Mouse (Mus musculus) intestine, embryonic 14.5 days (tissue): ENCODE data around the gene Nucks1. TPM values are rescaled to one million over a fixed set of nuclear protein-coding genes. Genes with fewer than 3 reads are reported as not detected.

Source experiments
- ATAC-seq: fragments of 200-750 bp; cut with Nextera tagmentation; replicated peaks from 2 replicates; pipeline ENCODE4 v1.8.0; 2017; ENCODE audit warnings: low read depth, moderate number of reproducible peaks, moderate TSS enrichment, moderate library complexity; ENCODE audit not compliant: low FRiP score, low TSS enrichment
- DNase-seq: peaks from one replicate; pipeline ENCODE4 v3.0.0-alpha.2; 2018; ENCODE audit warnings: low spot score
- H3K27ac ChIP-seq: fragments of 300-500 bp; sonication (generic); 2 replicates; pipeline ENCODE4 v1.5.1; 2014; ENCODE audit warnings: low read depth, mild to moderate bottlenecking, control low read depth
- H3K27me3 ChIP-seq: fragments of 300-500 bp; sonication (generic); replicated peaks from 2 replicates; pipeline ENCODE4 v1.6.1; 2014; ENCODE audit warnings: low read length, control low read depth; ENCODE audit not compliant: control insufficient read depth, insufficient read depth
- H3K36me3 ChIP-seq: fragments of 300-500 bp; sonication (generic); 2 replicates; pipeline ENCODE4 v1.6.1; 2014; ENCODE audit warnings: low read length, control low read depth; ENCODE audit not compliant: control insufficient read depth, insufficient read depth
- H3K4me1 ChIP-seq: fragments of 300-500 bp; sonication (generic); replicated peaks from 2 replicates; pipeline ENCODE4 v1.6.1; 2014; ENCODE audit warnings: low read length, control low read depth, mixed read lengths; ENCODE audit not compliant: control insufficient read depth, insufficient read depth
- H3K4me2 ChIP-seq: fragments of 300-500 bp; sonication (generic); 2 replicates; pipeline ENCODE4 v1.6.1; 2014; ENCODE audit warnings: low read length
- H3K4me3 ChIP-seq: fragments of 300-500 bp; sonication (generic); 2 replicates; pipeline ENCODE4 v1.5.1; 2014; ENCODE audit warnings: low read depth, low read length, control low read depth, mixed read lengths
- H3K9ac ChIP-seq: fragments of 300-500 bp; sonication (generic); 2 replicates; pipeline ENCODE4 v1.6.1; 2014; ENCODE audit warnings: mild to moderate bottlenecking, low read length
- H3K9me3 ChIP-seq: fragments of 300-500 bp; sonication (generic); 2 replicates; pipeline ENCODE4 v1.6.1; 2016; ENCODE audit warnings: low read length, control low read depth; ENCODE audit not compliant: control insufficient read depth
- WGBS: fragments of 180-500 bp; shearing (Covaris S2); extraction: QIAGEN DNeasy Blood & Tissue Kit; methylation state at CpG from one replicate; pipeline ENCODE4 v1.1.7; 2014; 5-methylcytosine and 5-hydroxymethylcytosine counted together
- polyA plus RNA-seq: library from polyadenylated mRNA; unstranded; fragments of >200 nt; fragmentation: Nextera tagmentation; extraction: Ambion mirVana; gene quantifications from 2 replicates; pipeline ENCODE4 v1.2.1, GENCODE M21; 2014

Nucks1 gene
- polyA plus RNA-seq, 1 experiment from 2014 or later, result 52.5 TPM

DNA sequence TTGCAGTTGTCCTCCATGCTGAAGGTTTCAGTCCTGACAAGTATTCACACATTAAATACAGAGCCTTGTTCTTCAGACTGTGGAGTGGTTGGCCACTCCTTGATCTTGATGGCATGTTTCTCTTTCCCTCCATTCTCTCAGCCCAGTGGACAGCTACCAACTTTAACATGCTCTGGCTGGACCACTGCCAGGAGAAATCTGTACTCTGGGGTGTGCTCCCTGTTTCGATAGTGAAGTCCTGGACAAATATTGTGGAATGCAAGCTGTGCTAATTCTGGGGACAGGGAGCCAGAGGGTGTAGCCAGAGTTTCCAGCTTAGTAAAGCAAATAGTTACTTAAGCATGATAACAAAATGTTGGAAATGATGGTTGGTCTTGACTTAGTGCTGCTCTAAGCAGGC, 28.5 kb downstream of the Nucks1 start:
- Histone ChIP-seq H3K9ac (no peak overlapping the region), H3K4me3 (no peak overlapping the region), H3K4me1 (no peaks in the 10 kb centered on the region), H3K27ac (no peak overlapping the region), H3K27me3 (no peaks in the 10 kb centered on the region), H3K36me3 (peaks cover 26% of the 10 kb centered on the region), H3K4me2 (no peak overlapping the region), H3K9me3 (no peaks in the 10 kb centered on the region)
- DNase-seq (no peak), ATAC-seq (peak; percentile 48; the same call in 1 of the 2 replicates)
- 57% methylated on average over 1 of the region's 1 CpGs for WGBS

DNA sequence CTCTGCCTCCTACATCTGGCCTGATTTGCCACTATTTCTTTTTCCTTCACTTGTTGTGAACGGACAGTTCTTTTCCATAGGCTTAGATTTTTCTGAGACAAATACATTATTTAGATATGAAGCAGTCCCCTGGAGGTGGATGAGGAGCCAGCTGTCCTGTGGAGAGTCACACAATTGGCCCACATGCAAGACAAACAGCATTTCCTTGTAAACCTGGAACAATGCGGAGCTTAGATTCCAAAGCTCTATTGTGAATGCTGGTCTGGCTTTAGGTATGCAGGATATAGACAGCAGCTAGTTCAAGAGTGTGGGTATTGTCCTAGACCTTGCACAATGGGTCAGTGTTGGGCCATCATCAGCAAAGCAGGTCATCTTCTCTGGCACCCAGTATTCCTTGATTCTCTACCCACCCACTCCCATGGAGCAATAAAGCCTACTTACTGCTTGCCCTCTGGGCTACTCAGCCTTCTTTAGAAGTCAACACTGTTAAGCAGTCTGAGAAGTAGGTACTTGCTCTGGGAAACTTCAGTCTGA, 30.4 kb downstream of the Nucks1 start:
- H3K27ac ChIP-seq, result no peak overlapping the region
- DNase-seq (no peak), ATAC-seq (no peak)
- no peaks in the 10 kb centered on the region for H3K27me3 ChIP-seq
- H3K36me3 ChIP-seq, result peaks cover 8% of the 10 kb centered on the region; the same call in 1 of the 2 replicates
- 75% methylated on average over 2 of the region's 2 CpGs for WGBS
- H3K9me3 ChIP-seq, result no peaks in the 10 kb centered on the region
- no peak overlapping the region for H3K9ac ChIP-seq
- H3K4me1 ChIP-seq, result no peaks in the 10 kb centered on the region
- H3K4me2 ChIP-seq, result no peak overlapping the region
- no peak overlapping the region for H3K4me3 ChIP-seq

DNA sequence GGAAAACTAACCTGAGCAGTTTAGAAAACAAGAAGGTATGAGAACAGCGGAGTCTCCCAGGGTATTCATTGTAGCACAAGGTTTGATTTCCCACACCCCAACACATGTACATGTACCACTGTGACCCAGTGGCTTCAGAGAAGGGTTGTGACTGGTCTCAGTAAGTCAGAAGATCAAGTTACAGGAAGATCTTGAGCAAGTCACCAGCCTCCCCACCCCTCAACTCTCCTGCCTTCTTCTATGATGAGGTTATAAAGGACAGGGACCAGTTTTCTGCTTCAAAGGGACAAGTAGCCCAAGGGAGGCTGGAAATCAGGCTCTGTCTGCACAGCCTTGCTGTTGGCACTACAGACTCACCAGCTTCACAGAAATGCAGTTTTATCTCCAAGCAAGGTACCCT, 31.2 kb downstream of the Nucks1 start:
- H3K4me2 ChIP-seq, result no peak overlapping the region
- no peaks in the 10 kb centered on the region for H3K27me3 ChIP-seq
- H3K27ac ChIP-seq, result no peak overlapping the region
- 97% methylated on average over 1 of the region's 1 CpGs for WGBS
- ATAC-seq, result no peak
- H3K4me1 ChIP-seq, result no peaks in the 10 kb centered on the region
- H3K4me3 ChIP-seq, result no peak overlapping the region
- peaks cover 8% of the 10 kb centered on the region; the same call in 1 of the 2 replicates for H3K36me3 ChIP-seq
- no peak overlapping the region for H3K9ac ChIP-seq
- no peak for DNase-seq
- no peaks in the 10 kb centered on the region for H3K9me3 ChIP-seq

DNA sequence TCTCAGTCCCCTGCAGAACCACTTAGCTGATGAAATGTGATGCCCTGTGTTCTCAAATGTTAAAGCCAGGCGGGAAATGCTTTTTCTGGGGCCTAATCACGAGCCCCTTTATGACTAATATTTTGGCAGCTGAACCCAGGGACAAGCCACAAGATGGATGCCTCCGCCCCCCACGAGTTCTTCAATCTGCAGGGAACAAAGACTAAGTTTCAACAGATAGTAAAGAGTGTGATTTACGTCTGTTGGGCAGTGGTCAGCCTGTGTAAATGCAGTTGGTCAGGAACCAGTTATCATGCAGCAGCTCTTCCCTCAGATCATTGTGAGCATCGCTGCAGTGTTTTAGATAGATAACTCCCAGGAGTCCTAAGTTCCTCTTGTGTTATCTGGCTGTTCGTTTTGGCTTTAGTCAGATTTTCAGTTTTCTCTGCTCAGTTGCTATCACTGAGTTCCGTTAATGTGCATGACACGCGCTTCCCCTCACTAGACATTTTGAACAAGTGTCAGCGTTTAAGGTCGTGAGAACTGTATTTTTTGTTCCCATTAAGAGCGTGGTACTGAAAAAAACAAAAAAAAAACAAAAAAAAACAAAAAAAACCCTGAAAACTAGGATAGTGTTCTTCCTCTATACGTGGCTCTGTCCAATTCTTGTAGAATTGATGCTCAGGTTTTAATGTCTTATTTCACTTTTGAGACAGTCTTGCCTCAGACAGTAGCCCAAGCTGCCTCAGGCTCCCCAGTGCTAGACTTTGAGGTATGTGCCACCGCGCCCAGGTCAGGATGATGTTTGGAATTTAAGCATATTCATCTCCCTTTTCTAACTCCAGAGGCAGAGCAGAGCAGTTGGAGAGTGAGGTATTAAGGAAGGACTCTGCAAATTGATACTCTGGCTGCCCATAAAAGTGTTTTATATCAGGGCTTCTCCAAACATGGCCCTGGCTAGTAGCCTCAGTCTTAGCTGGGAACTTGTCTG, 32.6 kb downstream of the Nucks1 start:
- Histone ChIP-seq H3K27ac (no peak overlapping the region), H3K36me3 (no peaks in the 10 kb centered on the region), H3K27me3 (no peaks in the 10 kb centered on the region), H3K9ac (no peak overlapping the region), H3K4me3 (no peak overlapping the region), H3K4me1 (no peaks in the 10 kb centered on the region), H3K9me3 (no peaks in the 10 kb centered on the region), H3K4me2 (no peak overlapping the region)
- no peak for ATAC-seq
- DNase-seq, result no peak
- 55% methylated on average over 16 of the region's 16 CpGs for WGBS

DNA sequence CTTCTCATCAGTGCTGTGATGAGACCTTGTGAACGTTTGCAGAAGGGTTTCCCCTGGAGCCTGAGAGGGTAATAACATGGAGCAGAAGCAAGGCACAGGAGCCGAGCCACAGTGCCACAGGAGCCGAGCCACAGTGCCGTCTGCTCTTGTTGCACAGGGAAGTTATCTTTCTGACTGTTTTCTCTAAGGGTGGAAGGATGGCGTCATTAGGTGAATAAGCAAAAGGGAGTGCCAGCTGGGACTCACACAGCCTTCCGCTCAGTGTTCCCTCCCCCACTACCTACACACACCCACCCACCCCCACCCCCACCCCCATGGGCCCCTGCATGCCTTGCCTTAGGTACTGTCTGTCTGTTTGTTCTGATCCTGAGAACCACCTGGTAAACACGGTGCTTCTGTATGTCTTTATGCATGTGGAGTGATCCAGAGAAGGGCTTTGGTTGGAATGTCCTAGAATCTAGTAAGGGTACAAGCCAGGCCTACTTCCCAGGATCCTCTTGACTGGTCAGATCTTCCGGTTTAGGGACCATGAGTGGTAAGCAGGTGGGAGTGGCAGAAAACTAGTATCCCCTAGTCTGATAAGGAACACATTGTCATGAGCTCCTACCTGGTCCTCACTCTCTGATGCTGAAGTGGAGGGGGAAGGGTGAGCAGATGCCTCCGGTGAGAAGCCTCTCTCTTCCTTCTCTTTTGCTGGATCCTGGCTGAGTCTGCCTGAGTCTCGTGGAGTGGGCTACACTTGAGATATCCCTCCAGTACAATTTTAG, 35.5 kb downstream of the Nucks1 start:
- Histone ChIP-seq H3K9ac (no peak overlapping the region), H3K27me3 (no peaks in the 10 kb centered on the region), H3K36me3 (no peaks in the 10 kb centered on the region), H3K4me2 (no peak overlapping the region), H3K27ac (no peak overlapping the region), H3K9me3 (no peaks in the 10 kb centered on the region), H3K4me3 (no peak overlapping the region), H3K4me1 (no peaks in the 10 kb centered on the region)
- no peak for DNase-seq
- WGBS, result 37% methylated on average over 10 of the region's 10 CpGs
- ATAC-seq, result peak; percentile 53; the same call in 1 of the 2 replicates

DNA sequence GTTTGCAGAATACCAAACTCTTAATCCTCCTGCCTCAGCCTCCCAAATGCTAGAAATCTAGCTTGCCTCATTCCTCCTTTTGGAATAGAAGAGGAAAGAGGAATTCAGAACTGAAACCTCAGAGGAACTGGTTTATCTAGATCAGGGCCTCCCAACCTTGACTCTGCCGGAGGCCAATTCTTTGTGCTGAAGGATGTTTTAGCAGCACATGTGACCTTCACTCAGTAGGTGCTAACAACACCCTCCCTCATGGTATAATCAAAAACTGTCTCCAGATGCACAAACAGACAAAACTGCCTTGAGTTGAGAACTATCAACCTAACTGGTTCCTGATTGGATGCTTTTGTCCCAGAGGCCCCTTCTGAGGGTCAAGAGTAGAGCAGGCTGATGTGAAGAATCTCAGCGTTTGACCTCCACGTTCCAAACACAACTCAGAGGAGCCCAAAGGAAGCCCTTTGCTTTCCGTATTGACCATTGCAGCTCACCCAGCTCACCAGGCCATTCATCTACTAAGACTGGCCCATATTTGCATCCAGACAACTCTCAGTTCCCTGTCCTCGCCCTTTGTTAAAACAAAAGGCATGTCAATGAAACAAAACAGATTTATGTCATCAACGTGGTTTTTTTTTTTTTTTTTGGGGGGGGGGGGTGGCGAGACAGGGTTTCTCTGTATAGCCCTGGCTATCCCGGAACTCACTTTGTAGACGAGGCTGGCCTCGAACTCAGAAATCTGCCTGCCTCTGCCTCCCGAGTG, 36.3 kb downstream of the Nucks1 start:
- no peaks in the 10 kb centered on the region for H3K4me1 ChIP-seq
- ATAC-seq, result no peak

DNA sequence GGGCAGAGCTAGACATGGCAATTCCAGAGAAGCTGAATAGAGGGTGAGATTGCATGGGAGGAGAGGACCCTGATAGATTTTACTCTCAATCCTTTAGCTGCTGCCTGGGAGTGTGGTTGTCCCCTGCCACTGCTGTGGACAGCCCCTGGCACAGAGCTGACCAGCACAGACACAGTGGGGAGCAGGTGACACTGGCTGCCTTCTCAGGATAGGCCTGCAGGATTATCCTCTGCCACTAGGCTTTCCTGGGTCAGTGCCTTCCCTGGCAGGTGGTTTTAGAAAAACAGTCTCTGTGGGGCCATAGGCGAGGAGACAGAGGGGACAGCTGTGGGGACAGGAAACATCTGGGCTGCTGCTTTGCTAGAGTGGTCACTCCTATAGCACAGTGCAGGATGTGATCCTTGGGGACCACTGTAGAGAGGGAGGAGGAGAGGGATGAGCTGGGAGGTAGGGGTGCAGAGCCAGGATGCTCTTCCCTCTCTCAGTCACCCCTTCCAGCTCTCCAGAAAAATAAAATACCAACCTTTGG, 37.7 kb downstream of the Nucks1 start:
- DNase-seq, result no peak
- 46% methylated on average over 1 of the region's 1 CpGs for WGBS
- Histone ChIP-seq H3K36me3 (no peaks in the 10 kb centered on the region), H3K9ac (no peak overlapping the region), H3K4me3 (no peak overlapping the region), H3K4me1 (no peaks in the 10 kb centered on the region), H3K27me3 (no peaks in the 10 kb centered on the region), H3K9me3 (no peaks in the 10 kb centered on the region), H3K27ac (no peak overlapping the region), H3K4me2 (no peak overlapping the region)
- no peak for ATAC-seq

More for the DNA sequence above, 36.3 kb downstream of the Nucks1 start:
- H3K4me2 ChIP-seq, result no peak overlapping the region
- no peaks in the 10 kb centered on the region for H3K27me3 ChIP-seq
- H3K4me3 ChIP-seq, result no peak overlapping the region
- no peaks in the 10 kb centered on the region for H3K9me3 ChIP-seq
- H3K36me3 ChIP-seq, result no peaks in the 10 kb centered on the region
- H3K27ac ChIP-seq, result no peak overlapping the region
- no peak for DNase-seq
- H3K9ac ChIP-seq, result no peak overlapping the region
- WGBS, result 82% methylated on average over 11 of the region's 11 CpGs
